Mouse (Mus musculus) CD4-positive, CD25-positive, alpha-beta regulatory T cell, adult 4 months (primary cell): Measurements from ENCODE around the gene Tent5a. TPM values are rescaled to one million over a fixed set of nuclear protein-coding genes. Genes with fewer than 3 reads are reported as not detected.

Experiments used
- ATAC-seq: one replicate; pipeline ENCODE4 v1.8.0; 2017
- polyA plus RNA-seq, 2 experiments: library from polyadenylated mRNA; unstranded; fragments of 100-300 nt; shearing (Covaris generic); gene quantifications; one replicate each; pipeline ENCODE4 v1.2.1; 2017

The Tent5a gene
- 10 to 100 TPM in 1 of 2 experiments, 1 to 10 TPM in 1; 9.1 to 11.6 TPM for polyA plus RNA-seq

DNA sequence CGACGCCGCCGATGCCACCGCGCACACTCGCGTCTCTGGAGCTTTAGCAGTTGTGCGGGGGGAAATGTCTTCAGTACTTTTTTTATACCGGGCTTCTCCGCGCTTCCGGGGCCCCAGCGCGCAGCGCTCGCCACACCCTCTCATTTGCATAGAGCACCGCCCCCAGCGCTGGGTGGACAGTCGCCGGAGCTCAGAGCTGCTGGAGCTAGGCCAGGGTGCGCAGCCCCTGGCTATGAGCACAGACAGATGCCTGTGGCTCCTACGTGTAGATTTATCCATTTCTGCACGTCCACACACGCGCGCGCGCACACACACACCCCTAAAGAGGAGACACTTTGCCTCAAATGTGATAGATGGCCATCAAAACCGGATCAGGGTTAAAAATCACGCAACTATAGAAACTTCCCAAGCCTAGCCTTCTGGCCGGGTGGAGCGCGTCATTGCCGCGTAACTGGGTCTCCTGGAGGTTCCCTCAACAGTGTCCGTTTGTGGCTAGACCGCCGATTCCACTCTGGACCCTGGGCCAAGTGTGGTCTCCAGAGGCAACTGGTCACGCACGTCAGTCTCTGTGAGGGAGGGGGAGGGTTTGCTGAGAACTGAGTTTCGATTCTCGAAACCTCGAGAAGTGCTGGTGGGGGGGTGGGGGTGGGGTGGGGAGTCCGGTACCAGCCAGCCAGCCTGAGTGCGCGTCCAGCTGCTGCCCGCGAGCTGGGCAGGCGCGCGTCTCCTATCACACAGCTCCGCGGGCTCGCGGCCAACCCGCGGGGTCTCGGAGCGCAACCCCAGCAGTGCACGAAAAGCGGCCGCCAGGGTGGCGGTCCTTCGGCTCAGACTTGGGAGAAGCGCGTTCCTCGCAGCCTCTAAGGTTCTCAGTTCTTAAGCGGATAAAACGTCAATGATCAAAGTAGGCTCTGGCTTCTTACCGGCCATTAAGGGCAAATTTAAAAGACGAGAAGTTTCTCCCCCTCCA is at the start of gene Tent5a:
Tent5a (minus strand) TSS at position 107 of the 970 bp plus-strand sequence.
- peak; percentile 79 for ATAC-seq

GRCm38 (mm10) chr9:85376643-85377307 is 49.6 kb upstream of the Tent5a start:
- no peak for ATAC-seq

DNA sequence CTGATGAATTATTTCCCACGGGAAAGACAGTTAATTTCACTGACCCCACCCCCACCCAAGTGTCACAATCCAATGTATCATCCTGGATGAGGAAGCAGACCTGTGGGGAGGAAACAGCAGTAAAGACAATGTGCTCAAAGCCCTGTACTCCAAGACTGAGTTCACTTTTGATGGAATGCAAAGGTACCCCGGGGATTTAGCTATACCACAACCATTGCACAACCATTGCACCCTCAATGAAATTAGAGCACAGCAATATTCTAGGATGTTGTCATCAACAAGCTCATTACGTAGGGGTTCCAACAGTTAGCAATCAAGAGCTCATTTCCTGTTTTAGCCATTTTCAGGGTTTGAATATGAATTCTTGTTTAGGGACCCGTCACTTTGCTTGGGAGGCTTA is 48.0 kb upstream of the Tent5a start:
- ATAC-seq: no peak

- ATAC-seq: no peak
Measured at GRCm38 (mm10) chr9:85372034-85372433, 44.9 kb upstream of the Tent5a start.

- ATAC-seq: no peak
Measured at GRCm38 (mm10) chr9:85369512-85369911, 42.4 kb upstream of the Tent5a start.

GRCm38 (mm10) chr9:85357154-85357860 is 30.2 kb upstream of the Tent5a start:
- peak; percentile 37 for ATAC-seq

- no peak for ATAC-seq
Measured at GRCm38 (mm10) chr9:85355559-85355958, 28.4 kb upstream of the Tent5a start.

DNA sequence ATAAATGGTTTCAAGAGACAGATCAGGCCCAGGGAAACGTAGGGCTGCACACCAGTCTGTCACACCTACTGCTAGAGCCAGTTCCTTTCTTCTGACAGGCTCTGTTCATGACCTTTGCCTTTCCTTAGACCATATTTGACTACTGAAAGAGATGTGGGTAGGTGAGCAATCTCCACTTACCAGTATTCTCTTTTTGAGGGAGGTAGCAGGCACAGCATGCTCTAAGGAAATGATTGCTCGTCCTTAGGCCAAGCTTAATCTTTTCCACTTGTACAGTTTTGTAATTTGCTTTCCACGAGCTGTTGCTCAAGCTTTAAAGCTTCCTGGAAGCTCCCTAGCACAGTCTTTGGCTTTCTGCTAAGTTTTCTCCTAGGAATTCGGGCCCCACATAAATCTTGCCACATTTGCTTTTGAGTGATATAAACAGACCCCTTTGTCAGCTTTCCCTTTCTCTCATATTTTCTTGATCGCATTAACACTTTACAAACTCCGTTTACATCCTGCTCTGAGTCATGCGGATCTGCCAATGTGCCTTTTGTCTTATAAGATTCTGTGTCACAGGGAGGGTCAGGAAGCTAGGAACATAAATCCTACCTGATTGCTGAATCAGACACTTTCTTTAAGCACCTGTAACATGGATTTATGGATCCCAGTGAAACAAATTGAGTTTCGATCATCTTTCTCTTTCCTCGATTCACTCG is 20.8 kb upstream of the Tent5a start:
- no peak for ATAC-seq

DNA sequence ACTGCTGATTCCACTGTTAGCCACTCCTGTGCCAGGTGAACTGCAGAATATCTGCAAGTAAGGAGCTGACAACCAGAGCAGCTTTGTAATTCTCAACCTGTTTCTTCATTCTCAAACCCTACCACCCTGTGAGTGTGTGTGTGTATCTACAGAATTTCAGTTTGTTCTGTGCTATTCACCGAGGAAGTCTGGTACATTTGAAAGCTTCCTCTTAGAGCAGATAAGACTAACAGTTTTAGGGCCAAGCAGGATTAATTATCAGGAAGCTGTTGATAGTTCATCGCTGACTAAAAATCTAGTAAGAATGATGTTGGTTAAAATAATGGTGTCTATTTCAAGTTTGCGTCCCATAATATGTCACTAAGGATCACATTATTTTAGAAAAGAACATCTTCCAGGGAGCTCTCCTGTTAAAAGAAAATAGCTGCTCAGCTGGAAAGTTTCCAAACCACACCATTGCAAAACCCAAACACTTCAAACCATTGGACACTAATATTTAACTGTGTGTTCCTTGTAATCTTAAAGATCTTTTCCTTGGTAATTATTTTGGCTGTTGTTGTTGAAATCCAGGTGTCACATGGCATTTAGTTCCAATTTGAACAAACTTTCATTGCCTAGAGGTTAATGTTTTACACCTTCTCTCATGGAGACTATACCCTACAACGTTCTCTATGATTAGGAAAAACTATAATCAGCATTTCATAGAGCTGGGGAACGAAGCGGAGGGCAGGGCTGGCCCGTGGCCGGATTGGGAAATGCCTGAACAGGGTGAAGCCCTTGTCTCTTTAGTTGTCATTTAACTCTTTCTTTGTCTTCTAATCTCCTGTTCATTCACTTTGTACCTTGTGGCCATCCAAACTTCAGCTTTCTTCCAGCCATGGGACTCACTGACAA is 16.0 kb upstream of the Tent5a start:
- no peak for ATAC-seq

DNA sequence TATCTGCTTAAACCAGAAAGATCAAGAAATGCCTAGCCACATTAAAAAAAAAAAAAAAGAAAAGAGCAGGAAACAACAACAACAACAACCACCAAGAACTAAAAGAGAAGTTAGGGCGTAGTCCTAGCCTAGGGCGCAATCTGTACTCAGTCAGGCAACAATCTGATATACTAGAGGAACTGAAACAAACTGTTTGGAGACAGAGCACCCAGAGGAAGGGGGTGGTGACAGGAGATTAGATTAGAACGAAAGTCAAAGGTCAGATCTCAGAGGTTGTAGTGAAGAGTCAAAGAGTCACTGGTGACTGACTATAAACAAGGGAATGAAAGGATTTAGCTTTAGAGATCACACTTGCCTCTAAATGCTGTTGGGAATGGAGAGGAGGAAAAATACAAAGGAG is 13.2 kb upstream of the Tent5a start:
- peak; percentile 29 for ATAC-seq

- ATAC-seq: no peak
Measured at GRCm38 (mm10) chr9:85336046-85336445, 8.9 kb upstream of the Tent5a start.

- no peak for ATAC-seq
Measured at GRCm38 (mm10) chr9:85331521-85331920, 4.4 kb upstream of the Tent5a start.

GRCm38 (mm10) chr9:85328259-85328658 is 1.1 kb upstream of the Tent5a start:
- peak; percentile 60 for ATAC-seq

DNA sequence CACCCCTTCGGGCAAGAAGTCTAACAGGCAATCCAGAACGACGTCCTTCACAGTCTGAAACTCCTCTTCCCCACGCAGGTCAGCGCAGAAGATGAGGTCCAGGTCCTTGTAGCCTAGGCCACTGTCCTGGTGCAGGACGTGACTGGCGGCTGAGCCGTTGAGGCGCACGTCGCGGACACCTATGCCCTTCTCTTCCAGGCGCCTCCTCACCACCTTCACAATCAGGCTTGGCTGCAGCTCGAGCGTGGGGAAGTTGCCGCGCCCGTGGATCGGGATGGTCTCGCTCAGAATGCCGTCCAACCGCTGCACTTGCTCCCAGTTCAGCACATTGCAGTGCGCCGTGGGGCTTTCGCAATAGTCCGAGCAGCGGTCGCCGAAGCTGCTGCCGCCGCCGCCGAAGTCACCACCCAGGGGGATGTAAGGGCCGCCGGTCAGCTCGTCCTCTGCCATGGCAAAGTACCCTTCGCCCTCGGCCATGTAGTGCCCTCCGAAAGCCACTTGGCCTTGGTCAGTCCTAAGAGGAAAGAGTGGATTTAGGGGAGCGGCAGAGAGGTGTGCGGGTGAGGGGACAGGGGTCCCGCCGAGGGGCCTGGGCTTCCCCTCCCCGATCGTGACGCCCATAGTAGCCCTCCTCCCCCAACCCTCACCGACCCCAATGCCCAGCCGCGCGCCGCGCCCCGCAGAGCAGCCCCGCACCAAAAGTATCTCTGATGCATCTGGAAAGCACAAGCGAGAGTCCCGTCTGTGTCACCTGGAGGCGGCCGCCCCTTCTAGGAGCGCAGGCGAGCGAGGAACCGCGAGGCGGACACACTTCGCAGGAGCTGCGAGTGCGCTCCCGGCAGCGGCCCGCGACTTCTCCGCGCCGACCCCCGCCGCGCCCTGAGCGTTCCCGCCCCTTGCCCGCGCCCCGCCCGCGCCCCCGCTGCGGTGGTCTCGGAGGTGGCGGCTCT is 581 bp downstream of the Tent5a start:
- peak; percentile 6 for ATAC-seq

GRCm38 (mm10) chr9:85325201-85325868 is 1.8 kb downstream of the Tent5a start:
- ATAC-seq: no peak

DNA sequence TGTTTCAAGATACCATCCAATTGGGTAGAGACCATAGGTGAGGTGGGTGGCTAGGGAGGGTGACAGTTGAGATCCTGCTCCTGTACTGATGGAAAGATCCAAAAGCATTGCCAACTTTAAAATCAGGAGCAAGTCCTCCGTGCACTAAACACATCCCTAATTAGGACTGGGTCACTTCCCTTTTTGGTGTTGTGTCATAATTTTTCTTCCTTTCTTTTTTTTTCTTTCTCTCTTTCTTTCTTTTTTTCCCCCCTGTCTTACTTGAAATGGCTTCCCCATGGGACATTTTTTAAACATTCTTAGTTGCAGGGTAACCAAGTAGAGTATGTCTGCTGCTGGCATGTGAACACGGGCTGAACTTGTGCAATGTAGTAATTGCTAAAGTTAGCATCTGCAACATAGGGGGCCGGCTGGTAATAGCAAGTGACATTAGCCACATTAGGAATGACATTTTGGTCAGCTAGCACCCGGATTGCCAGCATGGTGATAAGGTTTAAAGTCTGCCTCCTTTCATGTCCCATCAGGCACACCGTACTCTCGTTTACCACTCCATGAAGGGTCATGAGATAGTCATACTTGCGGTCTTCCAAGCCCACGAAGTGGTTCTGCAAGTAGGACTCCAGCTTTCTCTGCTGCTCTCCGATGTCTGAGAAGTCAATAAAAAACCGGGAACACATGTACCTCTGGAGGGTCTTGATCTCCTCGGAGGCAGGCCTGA is 2.8 kb downstream of the Tent5a start:
- ATAC-seq: no peak

DNA sequence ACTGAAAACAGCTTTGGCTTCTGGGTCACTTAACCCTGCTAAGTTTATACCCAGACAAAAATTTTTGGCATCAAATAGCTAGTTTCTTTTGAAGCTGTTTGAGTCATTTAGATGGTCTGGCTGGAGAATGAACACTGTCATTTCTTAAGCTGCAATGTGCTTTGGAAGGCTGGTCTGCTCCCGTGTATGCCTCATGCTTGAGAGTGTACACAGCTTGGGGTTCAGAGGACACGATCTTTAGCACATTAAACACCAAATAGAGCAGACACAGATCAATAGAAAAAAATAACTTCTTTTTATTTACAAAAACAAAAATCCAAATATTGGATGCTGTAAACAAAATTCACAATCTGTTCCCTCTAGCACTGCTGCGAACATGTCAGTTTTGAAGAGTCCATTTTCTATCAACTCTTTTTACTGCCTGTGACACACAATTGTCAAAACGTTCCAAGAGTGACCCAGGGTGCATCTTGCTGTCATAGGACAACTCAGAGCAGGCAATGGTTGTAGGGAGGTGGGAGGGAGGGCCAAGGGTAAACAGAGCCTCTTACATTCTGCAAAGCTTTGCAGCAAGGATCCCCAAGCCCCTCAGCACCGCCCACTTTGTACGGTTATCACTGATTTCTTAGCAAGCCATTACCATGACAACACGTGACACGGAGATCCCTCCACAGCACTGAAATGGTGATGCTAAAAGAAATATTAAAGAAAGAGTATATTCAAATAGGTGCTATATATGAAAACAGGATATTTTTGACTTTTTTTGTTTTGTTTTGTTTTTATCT is 6.8 kb downstream of the Tent5a start:
- ATAC-seq: no peak

GRCm38 (mm10) chr9:85316122-85316521 is 11.0 kb downstream of the Tent5a start:
- ATAC-seq: no peak
